Mouse (Mus musculus): ENCODE data around the gene Rhoj. TPM values are rescaled to one million over a fixed set of nuclear protein-coding genes. Genes with fewer than 3 reads are reported as not detected.

Gene Rhoj
- polyA plus RNA-seq, 1 experiment from 2014 or later: 69.3 TPM

GRCm38 (mm10) chr12:75450011-75450410 is 141.9 kb downstream of the Rhoj start:
- Histone ChIP-seq H3K4me1 (0 out of 2 replicates have a peak, but pooled peaks cover 13% of the 10 kb centered on the region), H3K4me3 (no peak overlapping the region), H3K27me3 (no peaks in the 10 kb centered on the region), H3K27ac (no peak overlapping the region), H3K36me3 (peaks cover 18% of the 10 kb centered on the region), H3K9ac (no peak overlapping the region), H3K9me3 (no peaks in the 10 kb centered on the region), H3K4me2 (no peak overlapping the region; the same call in 1 of the 2 replicates)
- peak; percentile 77; the same call in 1 of the 2 replicates for ATAC-seq (ENCODE audit: borderline replicate concordance, extremely low read depth, low FRiP score, low TSS enrichment)
- WGBS: 42% methylated on average over 14 of the region's 14 CpGs

DNA sequence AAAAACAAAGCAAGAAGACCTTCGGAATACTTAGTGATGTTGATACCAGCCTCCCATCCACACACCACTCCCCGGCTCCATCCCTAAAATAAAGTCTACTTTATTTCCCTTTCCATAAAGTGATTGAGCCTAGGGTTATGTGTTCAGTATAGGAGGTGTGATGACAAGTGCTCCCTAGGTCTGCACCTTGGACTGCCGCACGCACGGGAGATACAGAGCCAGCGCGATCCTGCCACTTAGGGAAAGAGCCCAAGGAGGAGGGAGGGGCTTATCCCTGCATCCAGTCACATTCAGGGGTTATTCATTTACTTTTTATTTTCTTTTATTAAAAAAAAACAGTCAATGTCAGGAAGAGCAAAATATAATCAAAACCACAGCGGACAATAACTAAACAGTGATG is 142.5 kb downstream of the Rhoj start:
- ATAC-seq (ENCODE audit: borderline replicate concordance, extremely low read depth, low FRiP score, low TSS enrichment): no peak
- H3K4me3 ChIP-seq: no peak overlapping the region
- H3K9me3 ChIP-seq: no peaks in the 10 kb centered on the region
- H3K27me3 ChIP-seq: no peaks in the 10 kb centered on the region
- H3K36me3 ChIP-seq: peaks cover 18% of the 10 kb centered on the region
- no peak overlapping the region for H3K4me2 ChIP-seq
- H3K4me1 ChIP-seq: 0 out of 2 replicates have a peak, but pooled peaks cover 13% of the 10 kb centered on the region
- H3K27ac ChIP-seq: no peak overlapping the region
- no peak overlapping the region for H3K9ac ChIP-seq
- WGBS: 89% methylated on average over 8 of the region's 8 CpGs

Other genes starting within 250 kb of the Rhoj start
- gene Kcnh5, start 131.0 kb upstream of the Rhoj start, polyA plus RNA-seq (2015; fragmentation: Nextera tagmentation; extraction: Ambion mirVana): 0.05 TPM in 2 replicates
- not detected in 2 replicates for gene Gphb5, start 108.5 kb downstream of the Rhoj start, polyA plus RNA-seq (2015; fragmentation: Nextera tagmentation; extraction: Ambion mirVana)

Measured in lung, embryonic 15.5 days (tissue).